Mouse (Mus musculus) intestine, embryonic 16.5 days (tissue): ENCODE measurements around the gene Hoxb3. TPM values are rescaled to one million over a fixed set of nuclear protein-coding genes. Genes with fewer than 3 reads are reported as not detected.

Source experiments
- ATAC-seq: fragments of 200-750 bp; cut with Nextera tagmentation; 2 replicates; pipeline ENCODE4 v1.8.0; 2017; ENCODE audit warnings: moderate TSS enrichment, moderate library complexity
- H3K27ac ChIP-seq: fragments of 300-500 bp; sonication (generic); 2 replicates; pipeline ENCODE4 v1.5.1; 2014; ENCODE audit warnings: mild to moderate bottlenecking, low read length
- H3K27me3 ChIP-seq: fragments of 300-500 bp; sonication (generic); replicated peaks from 2 replicates; pipeline ENCODE4 v1.6.1; 2014; ENCODE audit warnings: low read length, control low read depth, mixed read lengths; ENCODE audit not compliant: control insufficient read depth, insufficient read depth
- H3K36me3 ChIP-seq: fragments of 300-500 bp; sonication (generic); 2 replicates; pipeline ENCODE4 v1.6.1; 2014; ENCODE audit warnings: low read length, control low read depth; ENCODE audit not compliant: control insufficient read depth, insufficient read depth
- H3K4me1 ChIP-seq: fragments of 300-500 bp; sonication (generic); 2 replicates; pipeline ENCODE4 v1.6.1; 2014; ENCODE audit warnings: low read length, control low read depth, mixed read lengths; ENCODE audit not compliant: control insufficient read depth, insufficient read depth
- H3K4me2 ChIP-seq: fragments of 300-500 bp; sonication (generic); 2 replicates; pipeline ENCODE4 v1.6.1; 2014; ENCODE audit warnings: low read depth, low read length, control low read depth
- H3K4me3 ChIP-seq: fragments of 300-500 bp; sonication (generic); 2 replicates; pipeline ENCODE4 v1.5.1; 2014; ENCODE audit warnings: mild to moderate bottlenecking, low read length
- H3K9ac ChIP-seq: fragments of 300-500 bp; sonication (generic); 2 replicates; pipeline ENCODE4 v1.6.1; 2014; ENCODE audit warnings: low read depth, low read length
- H3K9me3 ChIP-seq: fragments of 300-500 bp; sonication (generic); 2 replicates; pipeline ENCODE4 v1.6.1; 2016; ENCODE audit warnings: low read length, control low read depth; ENCODE audit not compliant: control insufficient read depth
- WGBS: fragments of 180-500 bp; shearing (Covaris S2); extraction: QIAGEN DNeasy Blood & Tissue Kit; methylation state at CpG from one replicate; pipeline ENCODE4 v1.1.7; 2014; 5-methylcytosine and 5-hydroxymethylcytosine counted together
- polyA plus RNA-seq: library from polyadenylated mRNA; unstranded; fragments of >200 nt; fragmentation: Nextera tagmentation; extraction: Ambion mirVana; gene quantifications from 2 replicates; pipeline ENCODE4 v1.2.1, GENCODE M21; 2015

Gene Hoxb3
- polyA plus RNA-seq, 1 experiment from 2014 or later = 1.4 TPM

DNA sequence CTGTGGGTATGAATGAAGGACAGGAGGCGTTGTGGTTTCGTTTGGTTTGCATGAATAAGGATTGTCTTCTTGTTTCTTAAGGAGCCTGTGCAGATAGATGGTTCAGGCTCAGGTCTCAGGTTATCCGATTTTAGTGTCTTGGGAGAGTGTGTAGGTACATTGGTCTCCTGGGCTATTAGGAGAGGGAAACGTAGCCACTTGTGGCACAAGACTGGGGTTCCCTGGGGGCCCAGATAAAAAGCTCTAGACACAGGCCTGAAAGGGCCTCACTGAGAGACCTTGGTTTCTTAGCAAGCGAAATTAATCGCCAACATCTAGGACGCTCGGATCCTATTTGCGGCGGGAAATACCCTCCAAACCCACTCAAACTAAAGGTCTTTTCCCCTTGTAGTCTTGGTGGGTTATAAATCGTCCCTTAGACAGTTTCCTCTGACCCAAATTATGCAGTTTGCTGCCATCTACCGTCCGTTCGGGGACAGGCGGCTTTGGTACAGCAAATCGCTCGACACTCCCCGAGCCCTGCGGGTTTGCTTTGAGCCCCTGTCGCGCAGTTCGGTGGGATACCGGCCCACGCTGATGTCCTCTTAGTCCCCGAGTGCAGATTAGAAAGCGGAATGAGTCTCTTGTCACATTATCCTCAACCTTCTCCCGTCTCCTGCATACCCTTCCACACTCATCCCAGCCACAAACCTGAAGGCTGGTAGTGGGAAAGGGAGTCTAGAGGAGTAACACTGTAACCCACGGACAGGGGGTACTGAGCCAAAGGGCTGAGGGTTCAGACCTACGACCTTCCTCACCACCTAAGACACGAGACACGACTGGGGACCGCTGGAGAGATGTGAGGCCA lies 28.7 kb upstream of the Hoxb3 start:
- Histone ChIP-seq H3K9me3 (no peaks in the 10 kb centered on the region), H3K9ac (peak overlapping the region; percentile 81), H3K36me3 (no peaks in the 10 kb centered on the region), H3K4me3 (peak overlapping the region; percentile 58), H3K4me2 (peak overlapping the region; percentile 65), H3K4me1 (peaks cover 20% of the 10 kb centered on the region), H3K27me3 (peaks cover 46% of the 10 kb centered on the region), H3K27ac (no peak overlapping the region)
- peak; percentile 43; the same call in 1 of the 2 replicates for ATAC-seq
- WGBS = 2% methylated on average over 32 of the region's 32 CpGs

DNA sequence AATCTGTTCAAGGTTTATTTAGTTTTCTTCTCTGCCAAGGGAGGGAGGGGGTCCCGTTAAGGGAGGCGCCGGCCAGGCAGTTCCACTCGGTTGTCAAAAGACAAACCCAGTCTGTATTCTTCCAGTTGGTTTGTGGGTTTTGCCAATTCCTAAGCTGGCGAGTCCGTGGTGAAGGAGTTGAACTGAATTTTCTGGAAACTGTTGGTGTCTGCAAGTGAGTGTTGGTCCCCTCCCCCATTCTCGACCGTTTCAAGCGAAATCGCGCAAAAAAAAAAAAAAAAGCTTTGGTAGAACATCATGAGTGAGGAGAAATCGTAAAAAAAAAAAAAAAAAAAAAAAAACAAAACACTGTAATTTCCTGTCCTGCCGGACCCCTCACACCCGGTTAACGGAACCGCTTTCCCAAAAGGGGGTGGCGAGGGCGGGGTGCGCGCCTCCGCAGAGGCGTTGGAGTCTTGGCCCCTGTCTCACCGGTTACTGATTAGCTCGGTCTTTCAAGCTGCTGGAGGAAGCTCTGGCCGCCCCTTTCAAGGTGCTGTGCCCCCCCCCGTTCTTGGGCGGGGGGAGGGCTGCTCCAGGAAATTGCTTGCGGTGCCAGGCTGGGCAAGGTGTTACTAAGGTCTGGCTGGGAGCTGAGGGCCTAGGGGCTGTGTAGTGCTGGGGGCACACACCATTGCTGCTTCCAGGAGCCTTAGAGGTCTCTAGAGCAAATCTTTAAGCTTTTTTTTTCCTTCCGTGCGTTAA lies 27.9 kb upstream of the Hoxb3 start:
- Histone ChIP-seq H3K9me3 (no peaks in the 10 kb centered on the region), H3K27me3 (peaks cover 49% of the 10 kb centered on the region), H3K4me2 (peak overlapping the region; percentile 65), H3K4me1 (peaks cover 20% of the 10 kb centered on the region), H3K9ac (peak overlapping the region; percentile 65), H3K36me3 (no peaks in the 10 kb centered on the region), H3K27ac (no peak overlapping the region; the same call in 1 of the 2 replicates), H3K4me3 (peak overlapping the region; percentile 58)
- WGBS = 2% methylated on average over 30 of the region's 30 CpGs
- 0 out of 2 replicates have a peak, but pooled peaks have one; percentile 14 for ATAC-seq

DNA sequence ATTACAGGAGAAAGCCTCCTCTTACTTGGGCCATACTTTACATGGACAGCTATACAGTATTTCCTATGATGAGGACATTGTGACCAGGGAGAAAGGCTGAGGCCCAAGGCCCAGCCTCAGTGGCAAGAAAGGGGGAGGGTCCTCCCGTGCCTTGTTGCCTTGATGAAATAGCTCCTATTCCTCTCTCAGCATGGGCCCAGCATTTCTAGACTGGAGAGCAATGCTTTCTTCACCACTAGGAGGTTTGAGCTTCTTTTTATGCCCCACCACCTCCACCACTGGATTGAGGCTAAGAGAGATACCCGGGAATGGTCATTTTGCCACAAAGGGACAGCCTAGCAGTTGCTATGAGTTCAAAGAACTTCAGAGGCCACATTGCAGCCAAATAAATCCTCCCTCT lies 26.1 kb upstream of the Hoxb3 start:
- no peak overlapping the region for H3K4me2 ChIP-seq
- H3K27me3 ChIP-seq = peaks cover 53% of the 10 kb centered on the region
- H3K9ac ChIP-seq = no peak overlapping the region
- no peak for ATAC-seq
- 29% methylated on average over 2 of the region's 2 CpGs for WGBS
- no peaks in the 10 kb centered on the region for H3K9me3 ChIP-seq
- H3K4me3 ChIP-seq = no peak overlapping the region
- no peaks in the 10 kb centered on the region for H3K36me3 ChIP-seq
- H3K4me1 ChIP-seq = peaks cover 25% of the 10 kb centered on the region
- no peak overlapping the region for H3K27ac ChIP-seq

DNA sequence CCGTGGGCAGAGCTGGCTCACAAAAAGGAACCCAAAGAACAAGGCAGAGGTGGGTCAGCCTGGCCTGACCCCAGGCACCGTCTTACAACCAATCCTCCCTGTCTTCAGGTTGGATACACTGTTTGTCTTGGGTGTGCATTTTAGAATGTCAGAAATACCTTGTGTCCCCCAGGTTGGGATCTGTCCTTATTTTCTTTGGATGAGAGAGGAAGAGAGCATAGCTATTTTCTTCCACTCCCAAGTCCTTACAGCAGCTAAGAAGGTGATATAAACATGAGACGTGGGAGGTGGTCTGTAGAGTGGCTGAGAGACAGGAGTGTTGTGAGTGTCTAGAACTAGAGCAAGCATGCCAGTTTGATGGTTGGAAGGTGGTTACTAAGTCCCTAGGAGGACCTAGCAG lies 25.7 kb upstream of the Hoxb3 start:
- Histone ChIP-seq H3K4me3 (no peak overlapping the region), H3K9me3 (no peaks in the 10 kb centered on the region), H3K4me1 (peaks cover 25% of the 10 kb centered on the region), H3K4me2 (no peak overlapping the region), H3K36me3 (no peaks in the 10 kb centered on the region), H3K9ac (no peak overlapping the region), H3K27ac (no peak overlapping the region), H3K27me3 (peaks cover 53% of the 10 kb centered on the region)
- ATAC-seq = no peak
- WGBS = 43% methylated on average over 3 of the region's 3 CpGs

DNA sequence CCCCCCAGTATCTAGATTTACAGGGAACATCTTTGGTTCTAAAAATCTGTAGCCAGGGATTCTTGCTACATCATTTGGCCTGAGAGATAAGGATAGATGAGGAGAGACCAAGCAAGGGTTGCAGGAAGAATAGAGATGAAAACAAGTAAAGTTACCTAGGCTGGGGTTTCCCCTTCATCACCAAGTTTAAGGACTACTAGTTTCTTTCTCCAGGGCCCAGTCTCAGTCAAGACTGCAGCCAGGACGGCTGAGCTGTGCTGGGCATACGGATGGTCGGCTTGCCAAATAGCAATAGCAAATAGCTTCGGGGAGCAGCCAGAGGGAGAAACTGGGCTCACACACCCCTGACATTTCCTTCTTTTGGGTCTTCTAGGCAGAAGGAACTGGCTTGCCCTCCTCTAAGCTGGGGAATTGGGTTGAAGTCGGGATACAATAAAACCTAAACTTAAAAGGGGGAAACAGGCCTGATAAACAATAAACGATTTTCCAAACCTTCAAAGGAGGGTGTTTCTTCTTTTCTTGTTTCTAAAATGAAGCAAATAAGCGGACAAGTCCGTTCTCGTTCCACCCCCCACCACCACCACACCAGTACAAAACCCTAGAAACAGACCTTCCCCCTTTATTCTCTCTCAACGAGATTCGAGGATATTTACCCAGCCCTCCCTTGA lies 25.0 kb upstream of the Hoxb3 start:
- Histone ChIP-seq H3K9me3 (no peaks in the 10 kb centered on the region), H3K36me3 (no peaks in the 10 kb centered on the region), H3K27me3 (peaks cover 48% of the 10 kb centered on the region), H3K4me2 (peak overlapping the region; percentile 78), H3K9ac (no peak overlapping the region), H3K4me3 (peak overlapping the region; percentile 60), H3K27ac (no peak overlapping the region), H3K4me1 (peaks cover 25% of the 10 kb centered on the region)
- WGBS = 30% methylated on average over 11 of the region's 11 CpGs
- no peak for ATAC-seq

DNA sequence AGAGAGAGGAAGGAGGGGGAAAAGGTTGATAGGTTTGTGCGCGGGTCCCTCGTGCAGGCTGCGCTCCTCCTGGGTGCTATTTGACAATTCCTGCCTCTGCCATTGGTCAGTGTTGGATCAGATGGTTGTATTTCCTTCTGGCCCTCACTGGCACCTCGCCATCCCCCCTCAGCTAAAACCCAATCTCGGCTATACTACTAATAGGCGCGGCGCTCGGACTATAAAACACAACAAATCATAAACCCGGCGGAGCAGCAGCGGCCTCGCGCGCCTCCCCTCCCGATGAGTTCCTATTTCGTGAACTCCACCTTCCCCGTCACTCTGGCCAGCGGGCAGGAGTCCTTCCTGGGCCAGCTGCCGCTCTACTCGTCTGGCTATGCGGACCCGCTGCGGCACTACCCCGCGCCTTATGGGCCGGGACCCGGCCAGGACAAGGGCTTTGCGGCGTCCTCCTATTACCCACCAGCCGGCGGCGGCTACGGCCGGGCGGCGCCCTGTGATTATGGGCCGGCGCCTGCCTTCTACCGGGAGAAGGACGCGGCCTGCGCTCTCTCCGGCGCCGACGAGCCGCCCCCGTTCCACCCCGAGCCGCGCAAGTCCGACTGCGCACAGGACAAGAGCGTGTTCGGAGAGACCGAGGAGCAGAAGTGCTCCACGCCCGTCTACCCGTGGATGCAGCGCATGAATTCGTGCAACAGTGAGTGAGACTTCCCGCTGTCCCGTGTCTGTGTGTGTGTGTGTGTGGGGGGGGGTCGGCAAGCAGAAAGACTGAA lies 24.0 kb upstream of the Hoxb3 start:
- Histone ChIP-seq H3K27ac (peak overlapping the region; percentile 77), H3K36me3 (no peaks in the 10 kb centered on the region), H3K4me2 (peak overlapping the region; percentile 78), H3K9ac (peak overlapping the region; percentile 81), H3K27me3 (peaks cover 46% of the 10 kb centered on the region), H3K4me1 (peaks cover 28% of the 10 kb centered on the region), H3K9me3 (no peaks in the 10 kb centered on the region), H3K4me3 (peak overlapping the region; percentile 60)
- ATAC-seq = peak; percentile 29; the same call in 1 of the 2 replicates
- under 1% methylated on average over 66 of the region's 66 CpGs for WGBS

DNA sequence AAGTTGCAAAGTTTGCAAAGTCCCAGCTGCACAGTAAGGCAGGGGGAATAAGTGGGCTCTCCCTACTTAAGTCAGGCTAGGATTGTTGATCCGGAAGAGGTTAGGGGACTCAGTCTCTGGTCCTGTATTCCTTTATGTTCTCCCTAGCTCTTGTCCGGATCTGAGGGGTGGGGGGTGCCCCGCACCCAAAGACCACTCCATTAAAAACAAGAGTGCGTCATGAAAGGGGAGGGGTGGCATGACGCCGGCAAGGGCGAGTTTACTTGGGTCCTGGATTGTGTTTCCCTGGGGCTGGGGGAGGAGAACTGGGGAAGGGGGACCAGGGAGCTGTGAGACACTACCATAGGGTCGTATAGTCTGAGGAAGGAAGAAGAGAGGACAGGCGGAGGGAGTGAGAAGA lies 23.3 kb upstream of the Hoxb3 start:
- Histone ChIP-seq H3K4me2 (peak overlapping the region; percentile 78), H3K27me3 (peaks cover 46% of the 10 kb centered on the region)

DNA sequence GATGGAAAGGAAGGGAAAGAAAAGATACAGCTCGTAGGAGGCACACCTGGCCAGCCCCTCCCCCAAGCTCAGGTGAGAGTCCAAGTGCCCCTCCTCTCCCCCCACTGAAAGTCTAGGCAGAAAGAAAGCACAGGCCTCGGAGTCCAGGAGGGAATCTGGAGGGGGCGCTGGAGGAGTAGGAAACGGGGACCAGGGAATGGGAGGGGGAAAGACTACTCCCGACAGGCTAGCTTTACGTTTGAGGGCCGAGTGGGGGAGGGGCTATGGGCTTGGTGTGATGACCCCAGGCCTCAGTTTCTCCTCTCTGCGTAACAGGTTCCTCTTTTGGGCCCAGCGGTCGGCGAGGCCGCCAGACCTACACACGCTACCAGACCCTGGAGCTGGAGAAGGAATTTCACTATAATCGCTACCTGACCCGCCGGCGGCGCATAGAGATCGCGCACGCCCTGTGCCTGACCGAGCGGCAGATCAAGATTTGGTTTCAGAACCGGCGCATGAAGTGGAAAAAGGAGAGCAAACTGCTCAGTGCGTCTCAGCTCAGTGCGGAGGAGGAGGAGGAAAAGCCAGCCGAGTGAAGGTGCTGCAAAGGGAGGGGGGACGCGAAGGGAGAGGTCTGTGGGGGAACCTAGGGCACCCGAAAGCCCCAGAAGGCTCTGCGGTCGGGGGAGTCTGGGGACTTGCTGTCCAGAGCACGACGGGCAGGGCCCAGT lies 22.6 kb upstream of the Hoxb3 start:
- no peaks in the 10 kb centered on the region for H3K36me3 ChIP-seq
- 14% methylated on average over 35 of the region's 35 CpGs for WGBS
- peak overlapping the region; percentile 81 for H3K9ac ChIP-seq
- peak overlapping the region; percentile 78 for H3K4me2 ChIP-seq
- H3K27ac ChIP-seq = peak overlapping the region; percentile 44; the same call in 1 of the 2 replicates
- no peak for ATAC-seq
- H3K9me3 ChIP-seq = no peaks in the 10 kb centered on the region
- H3K4me3 ChIP-seq = peak overlapping the region; percentile 60
- peaks cover 46% of the 10 kb centered on the region for H3K27me3 ChIP-seq
- H3K4me1 ChIP-seq = peaks cover 27% of the 10 kb centered on the region

More for the DNA sequence above, 23.3 kb upstream of the Hoxb3 start:
- H3K9me3 ChIP-seq = no peaks in the 10 kb centered on the region
- peak overlapping the region; percentile 81 for H3K9ac ChIP-seq
- no peaks in the 10 kb centered on the region for H3K36me3 ChIP-seq
- H3K4me3 ChIP-seq = peak overlapping the region; percentile 60
- no peak for ATAC-seq
- 6% methylated on average over 9 of the region's 9 CpGs for WGBS
- H3K4me1 ChIP-seq = peaks cover 28% of the 10 kb centered on the region
- H3K27ac ChIP-seq = no peak overlapping the region
